Mouse (Mus musculus) thymus, postnatal 10 days (tissue): ENCODE measurements around the gene Rprd2.
"Not testable (repeated sequence)": the region's sequence is repeated elsewhere in the genome, so short reads cannot be mapped to it uniquely, and the experiment has no call there.

Experiments used
- DNase-seq, 2 experiments: peaks; one replicate each; pipeline ENCODE4 v3.0.0; 2021; ENCODE audit warnings: low spot score in 2 of 2

Gene Rprd2

DNA sequence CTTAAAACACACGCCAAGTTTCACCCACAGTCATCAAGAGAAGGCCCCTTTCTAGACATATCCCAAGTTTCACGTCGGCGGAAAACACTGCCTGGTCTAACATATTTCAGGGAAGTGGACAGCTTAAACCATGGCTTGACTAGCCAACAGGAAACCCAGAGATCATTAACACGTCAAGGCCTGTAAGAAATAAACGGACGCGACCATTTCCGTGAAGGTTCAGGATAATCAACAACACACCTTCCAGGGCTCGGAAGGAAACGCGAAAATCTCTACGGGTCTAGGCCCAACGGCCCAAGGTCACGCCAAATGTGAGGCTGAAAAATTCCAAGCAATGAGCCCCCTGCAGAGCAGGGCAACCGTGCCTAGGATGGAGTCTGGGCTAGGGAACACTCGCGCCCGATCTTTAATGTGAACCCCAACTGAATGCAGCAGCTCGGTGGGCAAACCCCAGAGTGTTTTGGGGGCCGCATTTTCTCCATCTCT is 594 bp downstream of the Rprd2 start:
- DNase-seq = peak; percentile 28 to 31

DNA sequence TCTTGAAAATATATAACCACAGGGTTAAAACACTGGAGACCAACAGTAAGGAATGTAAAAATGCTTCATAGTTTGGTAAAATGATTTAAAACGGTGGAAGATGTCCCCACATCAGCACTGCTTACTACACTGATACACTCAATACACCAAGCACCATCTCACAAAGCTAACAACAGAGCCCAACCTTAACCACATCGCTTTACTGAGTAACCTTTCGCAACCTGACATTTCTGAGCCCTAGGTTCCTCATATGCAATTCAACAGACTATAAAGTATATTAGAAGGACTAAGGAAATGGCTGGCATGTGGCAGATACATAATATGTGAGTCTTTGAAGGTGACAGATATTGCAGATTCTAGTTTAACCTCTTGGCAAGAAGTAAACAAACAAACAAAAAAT is 2.0 kb downstream of the Rprd2 start:
- DNase-seq = no peak

DNA sequence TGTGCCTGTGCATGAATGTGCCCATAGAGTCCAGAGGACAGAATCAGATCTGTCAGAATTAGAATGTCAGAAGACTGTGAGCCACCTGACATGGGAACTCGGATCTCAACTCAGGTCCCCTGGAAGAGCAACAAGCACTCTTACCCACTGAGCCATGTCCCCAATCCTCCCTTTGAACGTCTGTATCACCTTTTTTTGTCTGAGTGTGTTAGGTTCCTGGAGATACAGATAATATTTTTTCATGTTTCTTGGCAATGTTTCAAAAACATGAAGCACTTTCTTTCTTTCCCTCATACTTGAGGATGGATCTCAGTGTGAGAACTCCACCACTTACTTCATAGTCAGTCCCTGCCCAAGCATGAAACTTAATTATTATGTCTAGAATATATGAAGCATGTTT is 10.3 kb downstream of the Rprd2 start:
- no peak for DNase-seq

DNA sequence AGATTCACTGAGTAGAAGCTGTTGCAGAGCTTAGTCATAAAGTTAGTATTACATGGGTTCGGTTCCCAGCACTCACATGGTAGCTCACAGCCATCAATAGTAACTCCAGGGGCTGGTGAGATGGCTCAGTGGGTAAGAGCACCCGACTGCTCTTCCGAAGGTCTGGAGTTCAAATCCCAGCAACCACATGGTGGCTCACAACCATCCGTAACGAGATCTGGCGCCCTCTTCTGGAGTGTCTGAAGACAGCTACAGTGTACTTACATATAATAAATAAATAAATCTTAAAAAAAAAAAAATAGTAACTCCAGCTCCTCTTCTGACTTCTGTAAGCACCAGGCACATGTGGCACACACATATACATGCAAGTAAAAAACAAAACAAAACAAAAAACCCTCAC is 11.0 kb downstream of the Rprd2 start:
- DNase-seq = not testable (repeated sequence)

DNA sequence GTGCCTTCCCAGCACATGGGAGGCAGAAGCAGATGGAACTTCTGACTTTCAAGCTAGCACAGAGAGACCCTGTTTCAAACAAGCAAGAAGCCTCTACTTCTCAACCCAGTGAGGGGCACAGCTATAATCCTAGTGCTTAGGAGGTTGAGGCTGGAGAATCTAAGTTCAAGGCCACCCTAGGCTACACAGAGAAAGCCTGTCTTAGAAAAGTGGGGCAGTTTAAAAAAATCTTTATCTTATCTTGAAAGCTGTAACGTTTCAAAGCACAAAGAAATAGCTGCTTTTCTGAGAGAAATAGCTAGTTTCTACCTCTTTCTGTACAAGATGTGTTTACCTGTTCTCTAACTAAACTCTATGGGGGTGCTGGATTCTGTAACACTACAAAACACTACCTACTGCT is 12.0 kb downstream of the Rprd2 start:
- no peak for DNase-seq

DNA sequence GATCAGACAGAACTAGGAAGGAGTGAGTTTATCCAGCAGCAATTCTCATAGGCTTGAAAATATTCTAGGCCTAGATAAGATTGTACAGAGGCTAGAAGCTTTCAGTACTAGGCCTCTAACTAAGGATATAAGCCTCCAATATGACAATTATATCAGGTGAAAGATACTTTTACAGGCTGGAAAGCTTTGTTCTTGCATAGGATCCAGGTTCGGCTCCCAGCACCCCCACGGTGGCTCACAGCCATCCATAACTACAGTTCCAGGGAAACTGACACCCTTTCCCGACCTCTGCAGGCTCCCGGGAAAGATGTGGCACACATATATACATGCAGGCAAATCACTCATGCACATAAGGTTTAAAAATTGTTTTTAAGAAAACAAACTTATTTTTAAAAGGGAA is 14.8 kb downstream of the Rprd2 start:
- no peak for DNase-seq

DNA sequence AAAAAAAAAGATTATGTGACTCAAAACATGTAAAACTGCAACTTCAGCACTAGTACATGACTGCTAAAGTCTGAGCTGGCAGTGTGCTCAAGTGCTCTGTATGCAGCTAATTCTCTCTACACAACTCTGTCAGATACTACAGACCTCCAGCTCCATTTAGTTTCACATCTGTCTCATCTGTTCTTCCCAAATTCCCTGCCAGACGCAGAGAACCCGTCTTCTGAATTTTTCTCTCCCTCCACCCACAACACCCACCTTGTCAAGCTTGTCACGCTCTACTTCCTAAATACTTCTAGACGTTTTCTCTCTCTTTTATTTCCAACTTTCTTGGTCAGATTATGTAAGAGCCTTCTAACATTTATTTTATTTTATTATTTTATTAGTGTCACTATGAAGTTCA is 19.9 kb downstream of the Rprd2 start:
- no peak for DNase-seq

DNA sequence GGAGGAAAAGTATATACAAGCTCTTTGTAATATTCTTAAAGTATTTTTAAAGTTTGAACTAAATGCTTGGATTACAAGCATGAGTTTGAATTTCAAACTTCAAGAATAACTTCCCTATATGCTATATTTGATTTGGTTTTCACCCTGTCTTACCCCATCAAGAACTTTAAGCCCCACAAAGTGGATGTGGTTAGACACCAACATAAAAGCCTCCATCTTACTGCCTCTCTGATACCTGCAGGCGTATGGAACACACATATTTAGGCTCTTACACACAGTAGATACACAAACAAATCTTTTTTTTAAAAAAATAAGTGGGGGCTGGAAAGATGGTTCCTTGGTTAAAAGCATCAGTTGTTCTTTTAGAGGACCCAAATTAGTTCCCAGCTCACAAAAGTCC is 24.4 kb downstream of the Rprd2 start:
- DNase-seq = no peak

DNA sequence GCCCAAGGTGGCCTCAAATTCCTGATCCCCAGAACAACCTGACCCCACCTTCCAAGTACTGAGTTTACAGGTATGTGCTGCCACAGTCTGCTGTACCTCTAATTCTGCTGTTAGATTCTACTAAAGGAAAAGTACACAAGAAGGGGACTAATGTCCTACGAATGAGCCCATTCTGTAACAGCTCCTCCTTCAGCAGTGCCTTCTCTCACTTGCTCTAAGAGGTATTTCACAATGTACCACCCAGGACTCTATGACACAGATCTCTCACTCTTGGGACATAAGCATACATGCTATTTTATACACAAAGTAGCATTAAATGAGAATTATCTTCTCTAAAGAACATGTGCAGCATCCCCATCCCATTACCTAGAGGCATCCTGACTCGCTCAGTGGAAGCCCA is 25.0 kb downstream of the Rprd2 start:
- DNase-seq = no peak

DNA sequence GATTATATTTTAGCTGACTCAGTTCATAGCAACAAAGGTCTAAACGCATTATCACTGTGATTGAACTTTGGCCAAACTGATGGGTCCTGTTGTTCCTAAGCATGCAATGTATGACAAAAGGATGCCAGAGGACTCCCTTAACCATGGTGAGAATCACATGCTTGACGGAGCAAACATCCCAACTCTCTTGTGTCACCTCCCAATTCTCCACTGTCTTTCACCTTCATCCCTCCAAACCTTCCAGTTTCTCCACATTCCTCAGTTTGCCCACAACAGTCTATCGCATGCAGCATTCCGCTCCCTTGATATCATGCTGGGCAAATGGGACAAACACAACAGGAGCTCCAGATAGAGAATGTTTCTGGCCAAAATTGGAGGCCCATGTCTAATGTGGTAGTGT is 33.2 kb downstream of the Rprd2 start:
- no peak for DNase-seq

DNA sequence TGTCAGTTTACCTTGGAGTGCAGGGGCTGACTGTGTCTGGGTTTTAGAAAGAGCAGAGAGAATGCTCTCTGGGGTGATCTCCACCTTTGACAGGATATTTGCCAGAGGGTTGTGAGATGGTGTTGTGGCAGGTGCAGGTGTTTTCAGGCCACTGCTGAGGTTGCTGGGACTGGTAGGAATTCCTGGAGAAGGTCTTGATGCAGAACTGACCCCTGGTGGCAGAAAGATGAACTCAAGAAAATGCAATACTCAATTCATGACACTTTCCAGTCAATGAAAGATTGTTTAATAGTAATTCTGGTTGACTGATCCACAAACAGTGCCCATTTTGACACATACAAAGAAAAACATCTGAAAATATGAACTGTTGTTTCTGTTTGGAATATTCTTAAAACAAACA is 46.7 kb downstream of the Rprd2 start:
- peak; percentile 12 to 65 for DNase-seq

DNA sequence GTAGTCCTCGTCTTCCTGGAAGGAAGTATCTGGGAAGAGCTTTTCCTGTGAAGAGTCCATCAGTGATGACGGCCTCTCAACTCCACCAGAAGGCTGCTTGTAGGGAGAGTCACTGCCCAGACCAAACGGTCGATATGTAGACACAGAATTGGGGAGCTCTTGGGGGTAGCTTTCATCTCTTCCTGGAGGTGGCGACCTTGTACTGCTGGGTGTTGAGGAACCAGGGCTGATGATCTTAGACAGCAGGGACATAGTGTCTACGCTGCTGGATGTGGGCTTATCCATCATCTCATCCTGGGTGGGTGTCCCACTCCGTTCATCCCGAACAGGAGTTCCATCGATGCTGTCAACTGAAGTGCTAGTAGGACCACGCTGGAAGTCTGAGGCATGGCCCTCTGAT is 53.1 kb downstream of the Rprd2 start:
- no peak for DNase-seq

DNA sequence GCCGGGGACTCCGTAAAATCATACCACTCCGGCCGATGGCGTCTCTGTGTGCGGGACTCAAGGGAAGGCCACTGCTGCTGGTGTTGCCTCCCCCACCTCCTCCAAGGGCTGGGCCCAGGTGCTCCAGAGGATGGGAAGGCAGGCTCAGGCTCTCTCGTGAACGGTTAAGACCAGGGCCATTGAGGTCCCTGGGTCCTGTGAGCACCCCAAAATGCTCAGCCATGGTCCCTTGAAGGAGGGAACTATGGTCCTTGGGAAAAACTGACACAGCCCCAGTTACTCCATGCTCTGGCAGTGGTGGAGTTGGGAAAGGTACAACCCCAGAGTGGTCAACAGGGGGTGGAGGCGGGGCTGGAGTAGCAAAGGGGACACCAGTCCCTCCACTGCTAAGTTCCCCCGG is 54.9 kb downstream of the Rprd2 start:
- DNase-seq = no peak

DNA sequence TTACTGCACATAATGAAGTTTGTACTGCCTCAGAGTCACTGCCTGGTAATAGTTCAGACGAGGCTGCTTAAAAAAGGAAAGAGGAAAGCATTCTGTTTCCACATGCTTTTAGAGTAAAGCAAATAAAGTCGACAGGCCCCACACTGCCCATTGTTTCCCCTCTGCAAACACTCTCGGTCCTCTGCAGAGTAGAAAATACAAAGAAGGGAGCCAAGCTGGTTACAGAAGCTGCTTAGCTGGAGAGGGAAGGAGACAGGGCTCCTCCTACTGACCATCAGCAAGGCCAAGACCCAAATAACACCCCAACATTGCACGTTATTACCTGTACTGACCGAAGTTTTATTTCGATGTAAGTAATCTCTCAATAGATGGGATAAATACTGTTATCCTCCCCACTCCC is 55.7 kb downstream of the Rprd2 start:
- no peak for DNase-seq

DNA sequence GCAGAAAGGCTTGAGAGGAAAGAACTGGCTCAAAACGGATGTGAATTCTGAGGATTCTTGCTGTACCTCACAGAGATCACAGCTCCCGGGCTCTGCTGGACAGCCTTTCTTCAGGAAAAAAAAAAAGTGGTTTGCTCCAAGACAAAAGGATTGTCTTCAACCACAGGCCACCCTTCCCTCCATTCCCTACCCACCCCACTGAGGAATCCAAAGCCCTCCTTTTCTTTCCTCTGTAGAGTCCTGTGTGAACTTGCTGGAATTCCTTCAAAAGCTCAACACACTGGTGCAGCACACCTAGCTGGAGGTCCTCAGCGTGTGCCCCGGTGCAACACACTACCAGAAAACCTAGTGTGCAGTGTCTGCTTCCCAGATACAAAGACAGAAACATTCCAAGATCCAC is 56.9 kb downstream of the Rprd2 start:
- DNase-seq = no peak

DNA sequence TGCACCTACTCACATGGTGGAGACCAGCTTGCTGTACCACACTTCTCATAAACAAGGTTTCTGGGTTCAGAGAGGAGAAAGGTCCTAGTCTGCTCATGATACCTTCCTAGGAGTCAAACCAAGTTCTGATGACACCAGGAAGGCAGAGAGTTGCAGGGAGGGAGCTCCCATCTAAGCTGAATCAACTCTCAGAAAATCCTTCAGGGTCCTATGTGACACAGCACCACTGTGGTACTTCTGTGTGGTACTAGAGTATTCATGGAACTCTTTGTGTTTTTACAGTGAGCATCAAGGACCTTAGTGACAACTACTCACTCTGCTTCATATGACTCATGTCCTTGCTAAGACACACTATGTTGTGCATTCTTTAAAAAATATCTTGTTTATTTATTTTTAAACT is 58.0 kb downstream of the Rprd2 start:
- no peak for DNase-seq

DNA sequence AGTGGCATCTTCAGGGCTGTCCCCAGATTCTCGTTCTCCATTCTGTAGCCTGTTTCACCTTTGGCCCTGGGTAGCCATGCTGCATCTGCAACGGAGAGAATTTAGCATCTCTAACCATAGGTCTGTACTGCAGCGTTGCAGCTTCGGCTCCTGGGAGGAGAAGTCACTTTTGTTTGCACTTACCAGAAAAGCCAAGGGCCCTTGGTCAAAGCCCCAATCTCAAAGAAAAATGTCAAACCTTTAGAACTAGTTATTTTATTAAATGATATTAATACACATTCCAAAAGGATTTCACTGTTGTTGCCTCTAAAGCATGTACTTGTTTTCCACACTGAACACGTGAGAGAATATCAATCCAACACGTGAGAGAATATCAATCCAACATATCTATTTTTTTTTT is 58.6 kb downstream of the Rprd2 start, which contains the start of gene Tars2:
TSS of gene Tars2 (minus strand) at position 101 of the 400 bp plus-strand sequence.
- DNase-seq = no peak

DNA sequence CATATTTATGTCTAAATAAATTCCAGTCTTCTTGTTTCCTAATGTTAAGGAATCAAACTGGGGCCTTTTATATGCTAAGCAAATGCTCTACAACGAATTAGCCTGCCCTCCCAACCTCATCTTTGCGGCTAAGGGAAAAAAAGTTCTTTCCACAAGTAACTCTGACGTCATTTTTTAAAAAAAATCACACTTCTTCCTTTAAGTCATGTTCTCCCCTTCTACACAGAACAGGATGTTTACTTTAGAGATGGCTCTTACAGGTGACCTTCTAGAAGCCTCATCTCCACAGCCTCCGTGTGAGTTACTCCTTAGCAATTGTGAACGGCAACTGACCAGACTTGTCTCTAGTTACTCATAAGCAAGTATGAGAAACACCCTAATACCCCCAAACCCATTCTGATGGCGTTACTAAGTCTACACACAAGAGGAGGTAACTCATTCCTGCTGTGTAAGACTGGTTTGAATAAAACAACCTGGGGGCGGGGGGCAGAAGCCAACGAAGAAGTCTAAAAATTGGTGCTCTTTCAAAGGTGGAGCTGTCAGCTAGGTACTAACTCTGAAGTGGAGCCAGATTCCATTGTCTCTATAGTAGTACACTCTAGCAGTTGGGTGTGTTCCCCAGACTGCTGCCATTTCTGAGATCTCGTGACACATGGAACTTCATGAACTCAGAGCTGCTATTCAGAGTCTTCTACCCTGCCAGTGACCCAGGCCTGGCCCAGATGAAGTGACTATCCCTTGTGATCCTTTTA is 60.0 kb downstream of the Rprd2 start:
- DNase-seq = no peak

DNA sequence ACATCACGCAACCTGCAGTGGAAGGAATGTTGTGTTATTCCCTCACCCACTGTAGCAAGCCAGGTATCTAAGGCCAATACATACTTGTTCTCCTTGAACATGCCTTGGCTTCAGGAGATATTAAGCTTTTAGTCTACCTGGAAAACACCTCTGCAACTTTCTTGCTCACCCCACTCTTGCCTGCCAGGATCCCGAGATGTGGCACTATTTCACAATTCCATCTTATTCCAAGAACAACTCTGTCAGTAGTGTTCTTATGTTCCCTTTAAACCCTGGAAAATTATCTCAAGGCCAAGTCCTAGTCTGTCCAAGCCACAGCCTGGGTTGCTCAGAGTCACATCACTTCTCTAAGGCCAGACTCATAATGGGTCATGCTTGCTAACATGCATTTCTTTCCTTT is 61.9 kb downstream of the Rprd2 start:
- no peak for DNase-seq

DNA sequence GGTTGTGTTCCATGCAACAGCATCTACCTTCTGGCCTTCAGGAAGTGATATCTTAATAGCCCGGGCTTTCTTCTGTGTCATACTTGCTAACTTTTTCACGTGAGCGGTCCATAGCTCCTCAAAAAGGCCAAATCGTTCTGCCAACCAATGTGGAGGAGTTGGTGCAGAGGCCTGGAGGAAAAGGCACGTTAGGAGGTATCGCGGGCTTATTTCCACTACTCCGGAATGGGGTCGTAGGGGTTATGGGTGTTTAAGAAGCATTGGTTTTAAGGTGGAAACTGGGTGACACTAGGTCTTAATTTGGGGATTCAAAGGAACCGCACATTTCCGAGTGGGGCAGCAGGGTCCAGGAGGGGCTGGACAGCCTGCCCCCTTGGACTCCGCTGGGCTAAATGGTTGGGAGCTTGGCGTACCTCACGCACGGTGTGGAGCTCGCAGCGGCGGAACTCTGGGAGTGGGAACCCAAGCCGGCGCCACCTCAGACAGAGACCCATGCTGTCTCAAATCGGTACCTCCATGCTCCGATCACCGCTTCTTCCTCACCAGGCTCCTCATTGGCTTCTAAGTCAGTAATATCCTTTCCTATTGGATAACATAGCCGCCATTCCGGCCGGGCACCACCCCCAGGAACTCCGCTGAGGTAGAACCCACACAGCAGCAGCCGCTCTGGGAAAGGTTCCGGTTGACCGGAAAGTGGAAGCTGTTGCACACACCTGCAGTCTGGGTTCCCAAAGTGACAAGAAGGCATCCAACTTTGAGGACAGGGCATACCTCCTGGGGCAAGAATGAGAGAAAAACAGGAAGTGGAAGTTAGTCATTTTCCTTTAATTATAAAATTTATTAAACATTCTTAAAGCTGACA is 64.1 kb downstream of the Rprd2 start:
- peak; percentile 87 to 88 for DNase-seq

DNA sequence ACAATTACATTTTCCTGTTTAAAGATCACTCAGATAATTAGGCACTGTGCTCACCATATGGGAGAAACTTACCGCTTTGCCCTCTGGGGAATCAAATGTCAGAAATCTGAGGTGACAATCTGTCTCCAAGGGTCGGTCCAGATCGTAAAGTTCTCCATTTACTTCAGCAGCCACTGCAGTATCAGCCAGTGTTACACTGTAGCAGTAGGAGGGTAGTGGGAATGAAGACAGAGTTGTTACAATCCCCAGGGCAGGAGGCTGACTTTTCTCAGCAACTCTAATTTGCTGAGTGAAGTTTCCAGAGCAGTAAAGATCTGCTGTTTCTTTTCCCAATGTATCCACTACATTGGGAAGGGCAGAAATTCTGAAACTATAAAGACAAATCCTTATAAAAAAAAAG is 65.7 kb downstream of the Rprd2 start:
- no peak for DNase-seq

DNA sequence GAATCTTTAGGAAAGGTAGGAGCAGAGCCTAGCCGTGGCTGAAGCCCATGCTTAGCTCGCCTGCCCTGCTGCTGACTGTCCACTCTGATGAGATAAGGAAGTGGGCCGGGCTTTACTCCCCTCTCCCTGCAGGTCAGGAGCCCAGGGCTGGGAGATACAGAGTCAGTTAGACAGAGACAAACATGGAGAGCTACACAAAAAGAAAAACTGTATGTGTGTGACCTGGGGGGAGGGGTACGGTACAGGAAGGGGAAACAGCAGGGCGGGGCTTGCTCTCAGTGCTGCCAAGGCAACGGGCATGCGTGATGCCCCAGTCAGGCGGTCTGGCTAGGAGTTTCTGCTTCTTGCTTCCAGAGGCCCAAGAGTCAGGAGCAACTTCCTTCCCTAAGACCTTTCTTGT is 78.3 kb downstream of the Rprd2 start:
- peak in 1 of 2 experiments; percentile 17 for DNase-seq
